Mouse (Mus musculus): ENCODE results near the gene Eps15l1.
A peak's percentile ranks its signal among the peaks of the same experiment; 100 is the strongest.

Eps15l1 gene

GRCm38 (mm10) chr8:72434952-72435351 is 13.7 kb upstream of the Eps15l1 start:
- no peak for TF ChIP-seq GATA4 (IDR thresholded peaks at IDR 0.05; ENCODE audit: insufficient replicate concordance, low read length)

- no peak for TF ChIP-seq GATA4 (IDR thresholded peaks at IDR 0.05; ENCODE audit: insufficient replicate concordance, low read length)
Measured at GRCm38 (mm10) chr8:72429676-72430075, 8.4 kb upstream of the Eps15l1 start.

GRCm38 (mm10) chr8:72422926-72423325 is 1.7 kb upstream of the Eps15l1 start:
- no peak for TF ChIP-seq GATA4 (IDR thresholded peaks at IDR 0.05; ENCODE audit: insufficient replicate concordance, low read length)

DNA sequence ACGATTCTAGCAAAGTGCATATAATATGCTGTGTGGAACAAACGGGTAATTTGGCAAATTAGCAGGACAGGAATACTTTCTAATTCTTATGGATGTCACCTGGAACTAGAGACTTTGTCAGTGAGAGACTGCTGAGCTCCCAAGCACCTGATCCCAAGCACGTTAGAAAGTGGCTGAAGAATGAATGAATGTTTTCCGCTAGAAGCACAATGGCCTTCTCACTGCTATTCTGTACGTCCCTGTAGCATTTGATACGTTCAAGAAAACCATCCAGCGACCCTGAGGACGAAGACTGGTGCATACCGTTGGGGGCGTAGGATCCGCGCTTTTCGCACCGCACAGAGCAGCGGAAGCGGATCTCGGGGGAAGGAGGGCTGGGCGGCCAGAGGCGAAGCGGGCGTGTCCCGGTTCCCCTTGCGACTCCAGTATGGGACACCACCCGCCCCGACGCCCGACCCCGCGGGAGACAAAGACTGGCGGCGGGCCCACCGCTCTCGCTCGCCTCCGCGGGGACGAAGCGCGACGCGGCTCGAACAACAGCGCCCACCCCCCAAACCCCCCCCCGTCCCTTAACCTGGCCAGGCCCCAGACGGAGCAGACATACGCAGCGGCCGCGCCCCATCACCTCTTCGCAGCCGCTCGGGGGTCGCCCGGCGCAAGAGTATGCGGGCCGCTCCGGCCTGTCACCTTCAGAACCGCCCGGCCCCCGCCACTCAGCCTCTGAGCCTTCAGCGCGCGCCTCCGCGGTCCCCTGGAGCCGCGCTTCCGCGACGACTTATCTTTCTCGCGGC is 494 bp downstream of the Eps15l1 start:
- no peak for TF ChIP-seq GATA4 (IDR thresholded peaks at IDR 0.05; ENCODE audit: insufficient replicate concordance, low read length)

DNA sequence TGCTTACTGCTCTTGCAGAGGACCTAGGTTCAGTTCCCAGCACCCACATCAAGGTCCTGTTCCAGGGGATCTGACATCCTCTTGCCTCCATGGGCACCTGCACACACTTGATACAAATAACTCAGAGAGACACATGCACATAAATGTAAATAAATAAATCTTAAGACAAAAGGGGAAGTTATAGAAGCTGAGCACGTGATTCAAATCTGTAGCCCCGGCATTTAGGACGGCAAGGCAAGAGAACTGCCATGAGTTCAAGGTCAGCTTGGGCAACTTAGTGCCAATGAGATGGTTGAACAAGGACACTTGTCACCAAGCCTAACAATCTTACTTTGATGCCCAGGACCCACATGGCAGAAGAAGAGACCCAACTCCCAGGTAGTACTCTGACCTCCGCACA is 3.2 kb downstream of the Eps15l1 start:
- no peak for TF ChIP-seq GATA4 (IDR thresholded peaks at IDR 0.05; ENCODE audit: insufficient replicate concordance, low read length)

- TF ChIP-seq GATA4 (IDR thresholded peaks at IDR 0.05; ENCODE audit: insufficient replicate concordance, low read length) = no peak
Measured at GRCm38 (mm10) chr8:72415252-72415651, 6.0 kb downstream of the Eps15l1 start.

DNA sequence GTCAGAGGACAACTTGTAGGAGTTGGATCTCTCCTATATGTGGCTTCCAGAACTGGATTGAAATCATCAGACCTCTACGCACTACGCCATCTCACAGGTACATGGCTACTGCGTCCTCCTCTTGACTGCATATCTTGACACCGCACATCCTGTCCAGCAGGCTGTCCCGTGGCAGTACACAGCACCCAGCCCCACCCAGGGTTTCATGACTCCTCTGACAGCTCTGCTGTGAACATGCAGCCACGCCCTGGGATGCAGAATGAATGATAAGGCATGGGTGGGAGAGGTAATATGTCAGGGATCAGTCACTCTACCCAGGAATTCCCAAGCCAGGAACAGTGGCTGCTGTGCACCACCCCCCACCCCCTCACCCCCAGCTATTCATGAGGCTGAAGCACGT is 7.4 kb downstream of the Eps15l1 start:
- TF ChIP-seq GATA4 (IDR thresholded peaks at IDR 0.05; ENCODE audit: insufficient replicate concordance, low read length) = no peak

DNA sequence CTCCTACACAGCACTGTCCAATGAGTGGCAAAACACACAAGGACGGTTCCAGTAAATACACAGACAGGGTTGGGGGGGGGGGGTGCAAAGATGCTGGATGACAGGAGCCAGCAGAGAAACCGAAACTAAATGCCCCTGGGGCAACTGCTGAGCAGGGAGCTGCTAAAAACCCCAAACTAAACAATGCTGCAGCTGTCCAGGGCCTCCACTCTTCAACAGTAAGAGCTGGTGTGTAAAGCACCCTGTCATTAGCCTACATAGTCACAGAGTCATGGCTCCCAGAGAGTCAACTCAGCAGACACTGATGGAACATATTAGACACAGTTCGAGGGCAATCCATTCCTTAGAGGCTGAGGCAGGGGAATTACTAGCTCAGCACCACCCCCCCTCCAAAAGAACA is 11.8 kb downstream of the Eps15l1 start:
- TF ChIP-seq GATA4 (IDR thresholded peaks at IDR 0.05; ENCODE audit: insufficient replicate concordance, low read length) = no peak

DNA sequence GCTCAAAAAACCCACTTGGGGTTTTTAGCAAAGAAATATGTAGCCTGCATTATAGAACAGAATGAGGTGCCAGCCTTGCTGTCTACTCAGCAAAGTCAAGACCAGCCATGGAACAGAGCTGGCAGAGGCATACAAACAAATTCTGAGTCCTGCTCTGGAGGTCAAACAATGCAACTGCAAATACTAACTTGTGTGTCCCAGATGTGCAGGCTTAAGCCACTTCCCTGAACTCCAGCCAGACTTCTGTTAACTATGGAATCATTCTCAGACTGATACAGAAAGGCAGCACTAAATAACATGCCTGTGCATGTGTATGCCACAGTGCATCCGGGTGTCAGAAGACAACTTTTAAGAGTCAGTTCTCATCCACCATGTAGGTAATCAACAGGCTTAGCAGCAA is 13.4 kb downstream of the Eps15l1 start:
- TF ChIP-seq GATA4 (IDR thresholded peaks at IDR 0.05; ENCODE audit: insufficient replicate concordance, low read length) = no peak

DNA sequence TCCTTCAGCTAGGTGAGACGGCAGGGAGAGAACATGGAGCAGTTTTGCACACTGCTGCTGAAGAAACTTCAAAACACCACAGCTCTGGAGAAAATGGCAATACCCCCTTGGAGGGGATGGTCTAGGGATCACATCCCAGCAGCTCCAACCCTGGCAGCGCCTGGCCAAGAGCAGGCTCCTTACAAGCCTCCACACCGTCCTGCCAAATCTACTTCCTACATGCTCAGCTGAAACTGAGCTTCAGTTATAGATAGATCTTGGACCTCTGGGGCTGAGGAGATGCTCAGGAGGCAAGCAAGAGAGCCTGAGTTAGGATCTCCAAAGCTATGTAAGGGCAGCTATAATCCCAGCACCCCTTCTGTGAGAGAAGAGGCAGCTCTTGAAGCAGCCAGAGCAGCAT is 18.3 kb downstream of the Eps15l1 start:
- no peak for TF ChIP-seq GATA4 (IDR thresholded peaks at IDR 0.05; ENCODE audit: insufficient replicate concordance, low read length)

DNA sequence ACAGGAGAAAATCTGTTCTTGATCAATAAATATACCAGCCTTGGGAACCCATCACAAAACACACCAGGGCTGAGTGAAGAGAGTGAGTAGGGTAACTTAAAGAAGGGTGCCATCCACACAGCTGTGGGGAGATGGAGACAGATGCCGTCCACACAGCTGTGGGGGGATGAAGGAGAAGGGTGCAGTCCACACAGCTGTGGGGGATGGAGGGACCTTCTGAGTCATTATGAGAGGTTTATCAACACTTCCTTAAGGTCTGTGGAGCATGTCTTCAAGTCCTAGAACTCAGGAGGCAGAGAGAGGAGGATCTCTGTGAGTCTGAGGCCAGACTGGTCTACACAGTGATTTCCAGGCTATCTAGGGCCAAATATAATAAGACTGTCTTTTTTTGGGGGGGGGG is 19.9 kb downstream of the Eps15l1 start:
- no peak for TF ChIP-seq GATA4 (IDR thresholded peaks at IDR 0.05; ENCODE audit: insufficient replicate concordance, low read length)

DNA sequence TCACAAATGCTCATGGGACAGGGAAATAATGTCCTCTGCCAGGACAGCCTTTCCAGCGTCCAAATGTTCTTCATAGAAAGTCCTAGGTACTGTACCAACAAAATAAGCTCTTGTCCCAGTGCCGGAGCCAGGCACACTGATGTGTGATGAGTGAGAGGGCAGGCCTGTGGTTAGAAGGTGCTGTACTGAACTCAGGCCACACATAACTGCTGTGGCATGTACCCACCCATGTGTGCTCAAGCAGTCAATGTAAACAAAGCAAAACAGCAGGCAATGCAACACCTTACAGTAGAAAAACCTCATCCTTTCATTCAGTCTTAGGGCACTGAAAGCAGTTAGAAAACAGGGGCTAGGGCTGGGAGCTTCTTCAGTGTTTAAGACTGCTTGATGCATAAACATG is 35.5 kb downstream of the Eps15l1 start:
- TF ChIP-seq GATA4 (IDR thresholded peaks at IDR 0.05; ENCODE audit: insufficient replicate concordance, low read length) = no peak

GRCm38 (mm10) chr8:72382395-72382794 is 38.9 kb downstream of the Eps15l1 start:
- TF ChIP-seq GATA4 (IDR thresholded peaks at IDR 0.05; ENCODE audit: insufficient replicate concordance, low read length) = no peak

DNA sequence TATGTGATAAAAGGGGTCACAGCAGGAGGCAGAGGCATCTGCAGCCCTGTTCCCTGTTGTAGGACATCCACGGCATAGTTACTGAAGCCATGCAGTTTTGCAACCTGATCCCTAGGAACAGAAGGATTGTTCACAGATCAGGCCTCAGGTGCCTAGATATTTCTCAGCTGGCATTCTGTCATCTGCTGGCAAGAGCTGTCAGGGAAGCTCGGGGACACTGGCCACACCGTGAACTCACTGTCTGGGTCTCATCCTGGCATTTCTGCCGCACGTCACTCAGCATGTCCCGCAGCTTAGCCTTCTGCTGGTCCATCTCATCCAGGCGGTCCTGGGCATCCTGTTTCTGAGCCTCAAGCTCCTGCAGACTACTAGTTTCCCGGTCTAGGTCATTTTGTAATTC is 40.6 kb downstream of the Eps15l1 start:
- no peak for TF ChIP-seq GATA4 (IDR thresholded peaks at IDR 0.05; ENCODE audit: insufficient replicate concordance, low read length)

DNA sequence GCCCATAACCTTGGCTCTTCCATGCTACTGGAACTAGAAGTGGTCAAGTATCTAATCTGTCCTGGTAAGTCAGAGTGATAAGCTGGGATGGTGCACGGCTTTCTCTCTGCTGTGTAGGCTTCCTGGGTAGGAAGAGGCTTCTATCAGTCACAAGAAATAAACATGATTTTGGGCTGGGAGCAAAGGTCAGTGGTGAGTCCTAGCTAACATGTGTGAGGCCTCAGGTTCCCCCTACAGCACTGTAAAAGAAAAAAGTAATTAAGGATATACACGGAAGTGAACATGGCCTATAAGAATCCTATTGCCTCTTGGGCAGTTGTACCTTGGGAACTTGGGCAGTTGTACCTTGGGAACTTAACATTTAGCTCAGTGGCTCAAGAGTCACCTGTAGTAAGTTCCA is 44.4 kb downstream of the Eps15l1 start:
- TF ChIP-seq GATA4 (IDR thresholded peaks at IDR 0.05; ENCODE audit: insufficient replicate concordance, low read length) = no peak

DNA sequence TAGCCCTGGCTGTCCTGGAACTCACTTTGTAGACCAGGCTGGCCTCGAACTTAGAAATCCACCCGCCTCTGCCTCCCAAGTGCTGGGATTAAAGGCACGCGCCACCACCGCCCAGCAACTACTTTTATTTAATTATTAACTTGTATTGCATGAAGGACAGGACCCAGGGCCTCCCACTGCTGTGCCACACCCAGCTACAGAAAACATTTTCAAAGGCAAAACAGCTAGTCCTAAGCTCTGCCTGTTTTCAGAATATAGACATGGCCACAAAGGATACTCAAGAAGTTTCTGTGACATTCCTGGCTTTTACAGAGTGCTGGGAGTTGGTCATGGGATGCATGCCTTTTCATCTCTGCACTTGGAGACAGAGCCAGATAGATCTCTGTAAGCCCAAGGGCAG is 45.0 kb downstream of the Eps15l1 start:
- TF ChIP-seq GATA4 (IDR thresholded peaks at IDR 0.05; ENCODE audit: insufficient replicate concordance, low read length) = no peak

- peak; percentile 53; the same call in 1 of the 2 replicates for TF ChIP-seq GATA4 (IDR thresholded peaks at IDR 0.05; ENCODE audit: insufficient replicate concordance, low read length)
Measured at GRCm38 (mm10) chr8:72375161-72375560, 46.1 kb downstream of the Eps15l1 start.
